Mouse (Mus musculus) right cerebral cortex, postnatal 25 days (tissue): ENCODE results near the gene Tacr2.

Source experiments
- DNase-seq: peaks from one replicate; pipeline ENCODE4 v3.0.0; 2022

Tacr2 gene

GRCm38 (mm10) chr10:62306483-62306882, 54.2 kb downstream of the Tacr2 start:
- DNase-seq = no peak

- no peak for DNase-seq
These were observed 56.8 kb downstream of the Tacr2 start for GRCm38 (mm10) chr10:62308896-62309491.

- no peak for DNase-seq
These were observed 57.4 kb downstream of the Tacr2 start for GRCm38 (mm10) chr10:62309593-62309992.

- DNase-seq = no peak
These were observed 58.2 kb downstream of the Tacr2 start for GRCm38 (mm10) chr10:62310259-62311039.

- DNase-seq = no peak
These were observed 59.2 kb downstream of the Tacr2 start for GRCm38 (mm10) chr10:62311464-62311863.

GRCm38 (mm10) chr10:62313140-62313539, 60.9 kb downstream of the Tacr2 start:
- DNase-seq = no peak

GRCm38 (mm10) chr10:62313885-62314424, 61.7 kb downstream of the Tacr2 start:
- DNase-seq = no peak
